Mouse (Mus musculus) left cerebral cortex, postnatal 4 days (tissue): ENCODE results near the gene Spocd1. TPM values are rescaled to one million over a fixed set of nuclear protein-coding genes. Genes with fewer than 3 reads are reported as not detected.

Experiments used
- DNase-seq: peaks from one replicate; pipeline ENCODE4 v3.0.0-alpha.2; 2022
- intact Hi-C: fragments of 180-260 bp; cut with DNase I; formaldehyde crosslinking; loops from one replicate; pipeline ENCODE4 v1.15.1; 2025
- total RNA-seq, 2 experiments: library from RNA; stranded (reverse); gene quantifications; 2 replicates each; pipeline ENCODE4 v1.2.3; 2021

Gene Spocd1
- total RNA-seq, 2 experiments from 2014 or later = 0.24 TPM; not detected in 1

- DNase-seq = no peak
- intact Hi-C loops = no loop called here
Measured at GRCm38 (mm10) chr4:129996015-129996414, 67.0 kb downstream of the Spocd1 start.

- intact Hi-C loops = no loop called here
- no peak for DNase-seq
Measured at GRCm38 (mm10) chr4:129998124-129998523, 69.1 kb downstream of the Spocd1 start.

- intact Hi-C loops = no loop called here
- DNase-seq = no peak
Measured at GRCm38 (mm10) chr4:130001710-130002109, 72.7 kb downstream of the Spocd1 start.

GRCm38 (mm10) chr4:130002157-130002556, 73.1 kb downstream of the Spocd1 start:
- intact Hi-C loops = no loop called here
- DNase-seq = peak; percentile 71

- DNase-seq = peak; percentile 60
Measured at GRCm38 (mm10) chr4:130005593-130005992, 76.5 kb downstream of the Spocd1 start.

GRCm38 (mm10) chr4:130006533-130006932, 77.5 kb downstream of the Spocd1 start:
- intact Hi-C loops = no loop called here
- DNase-seq = no peak

More at GRCm38 (mm10) chr4:130005593-130005992, 76.5 kb downstream of the Spocd1 start:
- intact Hi-C loops = no loop called here

Other genes with a start within 250 kb of the Spocd1 start
- gene Tmem39b, start 232.4 kb upstream of the Spocd1 start, total RNA-seq = 10 to 100 TPM; 21.5 to 22.3 TPM
- 100 to 1,000 TPM; 164 to 166 TPM for gene Khdrbs1, start 186.9 kb upstream of the Spocd1 start, total RNA-seq
- 100 to 1,000 TPM; 133 to 141 TPM for gene Ptp4a2, start 118.0 kb upstream of the Spocd1 start, total RNA-seq
- 100 to 1,000 TPM; 235 to 263 TPM for gene Adgrb2, start 55.6 kb downstream of the Spocd1 start, total RNA-seq
- 10 to 100 TPM; 19.5 to 24.1 TPM for gene Col16a1, start 118.6 kb downstream of the Spocd1 start, total RNA-seq
- 10 to 100 TPM; 33.8 to 36.1 TPM for gene Pef1, start 173.3 kb downstream of the Spocd1 start, total RNA-seq
- 1 to 10 TPM; 1.9 to 3.6 TPM for gene Hcrtr1, start 210.1 kb downstream of the Spocd1 start, total RNA-seq
- gene Tinagl1, start 245.9 kb downstream of the Spocd1 start, total RNA-seq = 1 to 10 TPM; 1.6 to 2.5 TPM